Mouse (Mus musculus) heart, embryonic 10.5 days (tissue): ENCODE results near the gene Itga9. TPM values are rescaled to one million over a fixed set of nuclear protein-coding genes. Genes with fewer than 3 reads are reported as not detected.

Source experiments
- DNase-seq: peaks from one replicate; pipeline ENCODE4 v3.0.0-alpha.2; 2017; ENCODE audit warnings: low spot score
- H3K27ac ChIP-seq: fragments of 300-500 bp; sonication (generic); 2 replicates; pipeline ENCODE4 v1.5.1; 2016; ENCODE audit warnings: mild to moderate bottlenecking
- H3K27me3 ChIP-seq: fragments of 300-500 bp; sonication (generic); 2 replicates; pipeline ENCODE4 v1.6.1; 2016; ENCODE audit warnings: mild to moderate bottlenecking; ENCODE audit not compliant: poor library complexity, insufficient read depth, severe bottlenecking
- H3K36me3 ChIP-seq: fragments of 300-500 bp; sonication (generic); 2 replicates; pipeline ENCODE4 v1.6.1; 2016; ENCODE audit warnings: mild to moderate bottlenecking, moderate library complexity
- H3K4me1 ChIP-seq: fragments of 300-500 bp; sonication (generic); 2 replicates; pipeline ENCODE4 v1.6.1; 2016; ENCODE audit warnings: mild to moderate bottlenecking
- H3K4me3 ChIP-seq: fragments of 300-500 bp; sonication (generic); 2 replicates; pipeline ENCODE4 v1.5.1; 2016; ENCODE audit warnings: mild to moderate bottlenecking, moderate library complexity
- H3K9me3 ChIP-seq: fragments of 300-500 bp; sonication (generic); 2 replicates; pipeline ENCODE4 v1.6.1; 2016; ENCODE audit warnings: mild to moderate bottlenecking, moderate library complexity
- WGBS: fragments of 180-500 bp; shearing (Covaris S2); methylation state at CpG from one replicate; pipeline ENCODE4 v1.1.7; 2016; 5-methylcytosine and 5-hydroxymethylcytosine counted together
- polyA plus RNA-seq: library from polyadenylated mRNA; unstranded; fragments of >200 nt; fragmentation: Nextera tagmentation; extraction: Ambion mirVana; gene quantifications from 2 replicates; pipeline ENCODE4 v1.2.1, GENCODE M21; 2016

Itga9 gene
- polyA plus RNA-seq, 1 experiment from 2014 or later = 8.9 TPM

GRCm38 (mm10) chr9:118778596-118778995 lies 172.1 kb downstream of the Itga9 start:
- Histone ChIP-seq H3K36me3 (peaks cover 28% of the 10 kb centered on the region; the same call in 1 of the 2 replicates), H3K4me1 (peaks cover 14% of the 10 kb centered on the region; the same call in 1 of the 2 replicates), H3K27me3 (no peaks in the 10 kb centered on the region), H3K4me3 (no peak overlapping the region), H3K27ac (no peak overlapping the region), H3K9me3 (no peaks in the 10 kb centered on the region)
- no peak for DNase-seq
- 71% methylated on average over 2 of the region's 2 CpGs for WGBS

GRCm38 (mm10) chr9:118784621-118785020 lies 178.1 kb downstream of the Itga9 start:
- no peaks in the 10 kb centered on the region for H3K9me3 ChIP-seq
- no peak overlapping the region for H3K4me3 ChIP-seq
- H3K36me3 ChIP-seq = peaks cover 12% of the 10 kb centered on the region; the same call in 1 of the 2 replicates
- WGBS = 56% methylated on average over 4 of the region's 4 CpGs
- DNase-seq = no peak
- H3K27me3 ChIP-seq = no peaks in the 10 kb centered on the region
- 0 out of 2 replicates have a peak, but pooled peaks cover 5% of the 10 kb centered on the region for H3K4me1 ChIP-seq
- H3K27ac ChIP-seq = no peak overlapping the region

GRCm38 (mm10) chr9:118785816-118786215 lies 179.3 kb downstream of the Itga9 start:
- no peaks in the 10 kb centered on the region for H3K9me3 ChIP-seq
- H3K4me3 ChIP-seq = no peak overlapping the region
- H3K27me3 ChIP-seq = no peaks in the 10 kb centered on the region
- H3K27ac ChIP-seq = no peak overlapping the region
- H3K4me1 ChIP-seq = 0 out of 2 replicates have a peak, but pooled peaks cover 5% of the 10 kb centered on the region
- 74% methylated on average over 6 of the region's 6 CpGs for WGBS
- no peak for DNase-seq
- H3K36me3 ChIP-seq = peaks cover 4% of the 10 kb centered on the region; the same call in 1 of the 2 replicates

- Histone ChIP-seq H3K36me3 (no peaks in the 10 kb centered on the region), H3K27ac (no peak overlapping the region), H3K9me3 (no peaks in the 10 kb centered on the region), H3K4me3 (no peak overlapping the region), H3K27me3 (no peaks in the 10 kb centered on the region), H3K4me1 (0 out of 2 replicates have a peak, but pooled peaks cover under 1% of the 10 kb centered on the region)
- WGBS = 55% methylated on average over 10 of the region's 10 CpGs
- DNase-seq = no peak
These were observed 182.4 kb downstream of the Itga9 start for GRCm38 (mm10) chr9:118788869-118789281.

GRCm38 (mm10) chr9:118791231-118791630 lies 184.7 kb downstream of the Itga9 start:
- H3K4me3 ChIP-seq = no peak overlapping the region
- WGBS = 84% methylated on average over 3 of the region's 3 CpGs
- H3K27ac ChIP-seq = no peak overlapping the region
- no peaks in the 10 kb centered on the region for H3K27me3 ChIP-seq
- H3K36me3 ChIP-seq = no peaks in the 10 kb centered on the region
- DNase-seq = no peak
- H3K4me1 ChIP-seq = peaks cover 13% of the 10 kb centered on the region
- H3K9me3 ChIP-seq = no peaks in the 10 kb centered on the region

GRCm38 (mm10) chr9:118793151-118793785 lies 186.8 kb downstream of the Itga9 start:
- WGBS = 68% methylated on average over 16 of the region's 21 CpGs

GRCm38 (mm10) chr9:118794668-118795067 lies 188.2 kb downstream of the Itga9 start:
- no peaks in the 10 kb centered on the region for H3K9me3 ChIP-seq
- no peak overlapping the region for H3K27ac ChIP-seq
- 40% methylated on average over 2 of the region's 2 CpGs for WGBS
- no peak for DNase-seq
- no peaks in the 10 kb centered on the region for H3K36me3 ChIP-seq
- peaks cover 13% of the 10 kb centered on the region for H3K4me1 ChIP-seq
- H3K4me3 ChIP-seq = no peak overlapping the region
- no peaks in the 10 kb centered on the region for H3K27me3 ChIP-seq

More at GRCm38 (mm10) chr9:118793151-118793785, 186.8 kb downstream of the Itga9 start:
- no peak overlapping the region for H3K4me3 ChIP-seq
- no peaks in the 10 kb centered on the region for H3K9me3 ChIP-seq
- DNase-seq = no peak
- H3K36me3 ChIP-seq = no peaks in the 10 kb centered on the region
- H3K27me3 ChIP-seq = no peaks in the 10 kb centered on the region
- no peak overlapping the region for H3K27ac ChIP-seq
- H3K4me1 ChIP-seq = peaks cover 13% of the 10 kb centered on the region

- Histone ChIP-seq H3K9me3 (no peaks in the 10 kb centered on the region), H3K27me3 (no peaks in the 10 kb centered on the region), H3K36me3 (no peaks in the 10 kb centered on the region), H3K27ac (no peak overlapping the region), H3K4me3 (no peak overlapping the region), H3K4me1 (peaks cover 13% of the 10 kb centered on the region)
- DNase-seq = no peak
- 65% methylated on average over 4 of the region's 4 CpGs for WGBS
These were observed 188.8 kb downstream of the Itga9 start for GRCm38 (mm10) chr9:118795304-118795703.

GRCm38 (mm10) chr9:118799105-118799504 lies 192.6 kb downstream of the Itga9 start:
- Histone ChIP-seq H3K4me3 (no peak overlapping the region), H3K27me3 (no peaks in the 10 kb centered on the region), H3K4me1 (peaks cover 11% of the 10 kb centered on the region), H3K9me3 (no peaks in the 10 kb centered on the region), H3K27ac (no peak overlapping the region), H3K36me3 (no peaks in the 10 kb centered on the region)
- no peak for DNase-seq
- 87% methylated on average over 7 of the region's 7 CpGs for WGBS

GRCm38 (mm10) chr9:118801176-118801909 lies 194.9 kb downstream of the Itga9 start:
- peaks cover 7% of the 10 kb centered on the region for H3K4me1 ChIP-seq
- no peak overlapping the region for H3K4me3 ChIP-seq
- 87% methylated on average over 15 of the region's 15 CpGs for WGBS
- no peaks in the 10 kb centered on the region for H3K9me3 ChIP-seq
- no peaks in the 10 kb centered on the region for H3K36me3 ChIP-seq
- H3K27ac ChIP-seq = no peak overlapping the region
- DNase-seq = no peak
- H3K27me3 ChIP-seq = no peaks in the 10 kb centered on the region

GRCm38 (mm10) chr9:118801910-118802287 lies 195.4 kb downstream of the Itga9 start:
- no peak for DNase-seq
- Histone ChIP-seq H3K9me3 (no peaks in the 10 kb centered on the region), H3K4me3 (no peak overlapping the region), H3K27me3 (no peaks in the 10 kb centered on the region), H3K27ac (no peak overlapping the region), H3K36me3 (no peaks in the 10 kb centered on the region), H3K4me1 (peaks cover 7% of the 10 kb centered on the region)
- WGBS = 91% methylated on average over 8 of the region's 8 CpGs

GRCm38 (mm10) chr9:118802380-118802779 lies 195.9 kb downstream of the Itga9 start:
- Histone ChIP-seq H3K4me1 (peaks cover 7% of the 10 kb centered on the region), H3K27me3 (no peaks in the 10 kb centered on the region), H3K27ac (no peak overlapping the region), H3K36me3 (no peaks in the 10 kb centered on the region), H3K9me3 (no peaks in the 10 kb centered on the region), H3K4me3 (no peak overlapping the region)
- 93% methylated on average over 11 of the region's 11 CpGs for WGBS
- no peak for DNase-seq

- peaks cover 3% of the 10 kb centered on the region; the same call in 1 of the 2 replicates for H3K36me3 ChIP-seq
- no peak overlapping the region for H3K4me3 ChIP-seq
- peaks cover 7% of the 10 kb centered on the region for H3K4me1 ChIP-seq
- no peaks in the 10 kb centered on the region for H3K9me3 ChIP-seq
- no peaks in the 10 kb centered on the region for H3K27me3 ChIP-seq
- WGBS = 73% methylated on average over 6 of the region's 6 CpGs
- DNase-seq = no peak
- H3K27ac ChIP-seq = no peak overlapping the region
These were observed 199.2 kb downstream of the Itga9 start for GRCm38 (mm10) chr9:118805740-118806139.
